Mouse (Mus musculus) G1E (cell line): ENCODE results near the gene Ubr2. TPM values are rescaled to one million over a fixed set of nuclear protein-coding genes. Genes with fewer than 3 reads are reported as not detected.

Experiments
- ATAC-seq: 2 replicates; pipeline ENCODE4 v1.8.0; 2016; ENCODE audit warnings: mild to moderate bottlenecking; ENCODE audit not compliant: insufficient number of reproducible peaks, poor library complexity, low FRiP score, severe bottlenecking; ENCODE audit errors: extremely low read depth
- DNase-seq: peaks from one replicate; pipeline ENCODE4 v3.0.0; 2012; ENCODE audit warnings: low spot score
- H3K27me3 ChIP-seq: 2 replicates; pipeline ENCODE4 v1.6.1; 2012; ENCODE audit warnings: mild to moderate bottlenecking, low read length, inconsistent platforms; ENCODE audit not compliant: insufficient read depth
- H3K36me3 ChIP-seq: replicated peaks from 2 replicates; pipeline ENCODE3; 2012; ENCODE audit warnings: mild to moderate bottlenecking, inconsistent platforms
- H3K4me1 ChIP-seq: 2 replicates; pipeline ENCODE4 v1.6.1; 2012; ENCODE audit warnings: low read depth, low read length, inconsistent platforms, mixed read lengths; ENCODE audit not compliant: insufficient read depth
- H3K4me3 ChIP-seq: 2 replicates; pipeline ENCODE4 v1.5.1; 2012; ENCODE audit warnings: low read depth, mild to moderate bottlenecking, inconsistent platforms, low read length, moderate library complexity, mixed read lengths
- H3K9me3 ChIP-seq: replicated peaks from 2 replicates; pipeline ENCODE4 v1.6.1; 2012; ENCODE audit warnings: inconsistent platforms
- CTCF ChIP-seq: IDR thresholded peaks from 2 replicates; pipeline ENCODE4 v1.5.1; 2012; ENCODE audit warnings: low read depth, low read length, inconsistent platforms, mixed read lengths
- GATA1 ChIP-seq: IDR thresholded peaks from 2 replicates; pipeline ENCODE4 v1.6.1; 2012; ENCODE audit warnings: borderline replicate concordance, low read length, inconsistent platforms, mixed read lengths
- GATA2 ChIP-seq: IDR thresholded peaks from 2 replicates; pipeline ENCODE4 v1.6.1; 2012; ENCODE audit warnings: low read depth, low read length, inconsistent platforms, borderline replicate concordance
- POLR2AphosphoS5 ChIP-seq: IDR thresholded peaks from 2 replicates; pipeline ENCODE4 v1.6.1; 2012; ENCODE audit warnings: low read depth, low read length, inconsistent platforms; ENCODE audit not compliant: insufficient replicate concordance
- TAL1 ChIP-seq: conservative IDR thresholded peaks from 2 replicates; pipeline ENCODE4 v1.6.1; 2012; ENCODE audit warnings: low read depth, low read length, inconsistent platforms, mixed read lengths
- polyA plus RNA-seq: library from polyadenylated mRNA; stranded (reverse); fragments of >175 nt; gene quantifications from 2 replicates; pipeline ENCODE4 v1.2.3, GENCODE M21; 2012
- total RNA-seq, 2 experiments: library from RNA; stranded (forward) in 1 of 2; stranded (reverse) in 1 of 2; fragments of 200-1000 nt in 1 of 2; fragments of >200 nt in 1 of 2; fragmentation: Nextera tagmentation in 1 of 2; gene quantifications; 2 replicates each; pipeline ENCODE4 v1.2.3; 2014 to 2017

The Ubr2 gene
- total and polyA plus RNA-seq, 3 experiments = 14.6 to 116 (median 51.4) TPM

DNA sequence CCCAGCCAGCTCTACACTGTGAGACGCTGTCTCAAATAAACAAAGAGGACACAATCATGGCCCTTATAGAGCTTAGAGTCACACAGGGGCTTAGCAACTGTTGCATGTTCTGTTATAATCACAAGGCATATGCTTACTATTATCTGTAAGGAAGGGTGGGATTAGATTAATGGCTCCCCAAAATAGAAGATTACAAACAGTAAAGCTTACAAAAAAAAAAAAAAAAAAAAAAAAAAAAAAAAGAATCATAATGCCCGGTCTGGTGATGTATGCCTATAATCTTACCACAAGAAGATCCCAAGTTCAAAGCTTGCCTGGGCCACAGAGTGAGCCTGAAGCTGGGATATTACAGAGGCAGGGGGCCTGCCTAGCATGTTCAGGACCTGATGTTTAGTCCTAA lies 130.0 kb downstream of the Ubr2 start:
- Histone ChIP-seq H3K4me1 (peaks cover 51% of the 10 kb centered on the region), H3K27me3 (no peaks in the 10 kb centered on the region), H3K9me3 (no peaks in the 10 kb centered on the region), H3K36me3 (peaks cover 36% of the 10 kb centered on the region), H3K4me3 (no peak overlapping the region)
- TF ChIP-seq GATA1 = no peak
- no peak for TF ChIP-seq CTCF
- TF ChIP-seq POLR2AphosphoS5 = no peak
- no peak for TF ChIP-seq GATA2
- no peak for TF ChIP-seq TAL1
- ATAC-seq (no peak), DNase-seq (no peak)

DNA sequence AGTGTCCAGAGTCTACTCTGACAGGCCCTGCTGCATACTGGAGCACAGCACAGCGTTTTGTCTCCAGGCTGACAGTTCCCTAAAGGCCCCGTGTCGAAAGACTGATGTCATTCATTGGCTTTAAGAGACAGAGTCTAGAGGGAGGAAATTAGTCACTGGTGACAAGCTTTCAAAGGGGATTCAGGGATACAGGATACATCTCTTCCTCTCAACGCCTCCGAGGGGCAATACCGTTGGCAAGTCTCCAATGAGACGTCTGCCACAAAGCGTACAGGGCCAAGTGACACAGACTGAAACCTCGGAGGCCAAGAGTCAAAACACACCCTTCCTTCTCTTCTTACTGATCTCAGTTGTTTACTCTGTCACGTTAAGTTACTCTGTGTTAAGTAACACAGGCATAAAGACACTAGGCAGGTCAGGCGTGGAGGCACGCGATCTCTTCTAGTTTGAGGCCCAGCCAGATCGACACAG lies 130.5 kb downstream of the Ubr2 start:
- no peaks in the 10 kb centered on the region for H3K9me3 ChIP-seq
- ATAC-seq (no peak), DNase-seq (no peak)
- H3K36me3 ChIP-seq = peaks cover 36% of the 10 kb centered on the region
- no peak overlapping the region for H3K4me3 ChIP-seq
- H3K4me1 ChIP-seq = peaks cover 47% of the 10 kb centered on the region
- TF ChIP-seq GATA1 (no peak), TAL1 (no peak), POLR2AphosphoS5 (no peak), CTCF (no peak), GATA2 (no peak)
- H3K27me3 ChIP-seq = no peaks in the 10 kb centered on the region

Other genes starting within 250 kb of the Ubr2 start
- gene Ptcra, start 246.8 kb downstream of the Ubr2 start, total RNA-seq (2014; fragmentation: Nextera tagmentation) = not detected in 2 replicates
- gene Ptcra, start 246.8 kb downstream of the Ubr2 start, total RNA-seq (2017) = 0.12 and 0.27 TPM in 2 replicates
- gene Ptcra, start 246.8 kb downstream of the Ubr2 start, polyA plus RNA-seq = 0.04 and 0.07 TPM in 2 replicates
- gene 2310039H08Rik, start 237.9 kb downstream of the Ubr2 start, total RNA-seq (2014; fragmentation: Nextera tagmentation) = 26.8 and 33.4 TPM in 2 replicates
- 17.4 and 24.3 TPM in 2 replicates for gene 2310039H08Rik, start 237.9 kb downstream of the Ubr2 start, total RNA-seq (2017)
- 129 and 189 TPM in 2 replicates for gene 2310039H08Rik, start 237.9 kb downstream of the Ubr2 start, polyA plus RNA-seq
- 154 and 166 TPM in 2 replicates for gene Rpl7l1, start 227.9 kb downstream of the Ubr2 start, total RNA-seq (2014; fragmentation: Nextera tagmentation)
- gene Rpl7l1, start 227.9 kb downstream of the Ubr2 start, total RNA-seq (2017) = 159 and 181 TPM in 2 replicates
- 7.0 and 11.3 TPM in 2 replicates for gene Rpl7l1, start 227.9 kb downstream of the Ubr2 start, polyA plus RNA-seq
- gene Bicral, start 152.1 kb downstream of the Ubr2 start, total RNA-seq (2014; fragmentation: Nextera tagmentation) = 34.4 and 41.2 TPM in 2 replicates
- gene Bicral, start 152.1 kb downstream of the Ubr2 start, total RNA-seq (2017) = 9.2 and 13.4 TPM in 2 replicates
- gene Bicral, start 152.1 kb downstream of the Ubr2 start, polyA plus RNA-seq = 10.7 and 12.9 TPM in 2 replicates
- 7.5 and 10.1 TPM in 2 replicates for gene Tbcc, start 119.9 kb downstream of the Ubr2 start, total RNA-seq (2014; fragmentation: Nextera tagmentation)
- 18.6 and 21.3 TPM in 2 replicates for gene Tbcc, start 119.9 kb downstream of the Ubr2 start, total RNA-seq (2017)
- gene Tbcc, start 119.9 kb downstream of the Ubr2 start, polyA plus RNA-seq = 20.0 and 27.5 TPM in 2 replicates
- gene Prph2, start 100.1 kb downstream of the Ubr2 start, total RNA-seq (2014; fragmentation: Nextera tagmentation) = not detected in 2 replicates
- gene Prph2, start 100.1 kb downstream of the Ubr2 start, total RNA-seq (2017) = 0.05 TPM in 1 of 2 replicates, not detected in the other
- not detected in 2 replicates for gene Prph2, start 100.1 kb downstream of the Ubr2 start, polyA plus RNA-seq